Mouse (Mus musculus): ENCODE measurements at regions not wholly inside any gene's neighbourhood (a gene's known extent, or its start where the extent isn't known, plus 50 kb on each side); places are given as distances from the start of the nearest gene placed in this dataset.

DNA sequence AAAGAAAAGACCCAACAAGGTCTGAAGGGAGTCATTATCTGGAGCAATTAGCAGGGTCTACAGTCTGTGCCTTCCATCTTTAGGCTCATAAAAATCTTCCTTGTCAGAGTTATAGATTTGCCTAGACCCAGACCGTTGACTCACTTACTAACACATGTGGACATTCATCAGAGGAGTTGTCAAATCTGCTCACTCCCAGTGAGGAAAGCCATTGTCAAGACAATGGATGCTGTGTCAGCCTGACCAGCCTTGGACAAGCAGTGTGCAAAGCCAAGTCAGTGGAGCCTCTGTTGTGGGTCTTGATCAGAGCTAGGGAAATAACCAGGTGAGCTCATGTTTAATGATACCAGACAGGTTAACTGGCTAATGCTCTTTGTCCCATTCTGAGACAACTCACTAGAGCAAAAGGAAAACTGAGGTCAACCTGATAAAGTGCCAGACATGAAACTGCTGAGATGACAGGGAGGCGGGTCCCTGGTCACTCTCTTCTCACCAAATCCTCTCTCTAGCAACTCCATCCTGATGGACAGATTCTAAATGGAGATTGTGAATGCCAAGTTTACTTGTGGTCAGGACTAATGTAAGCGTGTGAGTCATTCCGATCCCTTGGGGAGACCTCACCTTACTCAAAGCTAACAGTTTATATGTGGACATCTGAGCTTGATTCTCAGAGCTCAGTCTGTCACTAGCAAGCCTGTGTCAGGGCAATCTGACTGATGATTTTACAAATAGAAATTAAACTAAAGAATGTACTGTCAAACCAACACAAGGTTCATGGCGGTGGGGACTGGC lies 320.6 kb upstream of the Gm26657 start:
- DNase-seq: no peak

DNA sequence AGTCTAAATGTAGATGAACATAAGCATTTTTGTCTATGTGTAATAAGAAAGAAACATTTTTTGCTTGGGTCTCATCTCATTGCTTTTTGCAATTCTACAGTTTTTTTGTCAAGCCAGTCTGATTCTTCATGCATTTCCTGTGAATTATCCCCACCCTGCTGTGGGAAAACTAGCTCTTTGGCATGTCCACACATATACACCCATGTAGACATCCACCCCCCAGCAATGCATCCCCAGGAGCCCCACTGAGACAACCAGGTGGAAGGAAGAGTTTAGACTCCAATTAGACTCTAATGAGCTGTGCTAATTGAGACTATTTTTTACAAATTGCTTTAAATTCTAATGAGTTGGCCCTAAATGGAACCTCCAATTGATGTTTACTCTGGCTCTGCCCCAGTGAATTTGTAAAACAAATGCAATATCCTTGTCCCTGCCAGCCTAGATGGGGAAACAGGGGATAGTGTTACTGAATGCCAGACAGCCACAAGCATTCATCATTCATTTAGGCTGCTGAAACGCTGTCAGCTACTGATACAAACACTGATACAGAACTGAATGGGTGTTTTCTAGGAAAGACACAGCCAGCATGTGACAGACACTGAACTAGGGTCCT lies 328.7 kb upstream of the Gm26657 start:
- no peak for DNase-seq

DNA sequence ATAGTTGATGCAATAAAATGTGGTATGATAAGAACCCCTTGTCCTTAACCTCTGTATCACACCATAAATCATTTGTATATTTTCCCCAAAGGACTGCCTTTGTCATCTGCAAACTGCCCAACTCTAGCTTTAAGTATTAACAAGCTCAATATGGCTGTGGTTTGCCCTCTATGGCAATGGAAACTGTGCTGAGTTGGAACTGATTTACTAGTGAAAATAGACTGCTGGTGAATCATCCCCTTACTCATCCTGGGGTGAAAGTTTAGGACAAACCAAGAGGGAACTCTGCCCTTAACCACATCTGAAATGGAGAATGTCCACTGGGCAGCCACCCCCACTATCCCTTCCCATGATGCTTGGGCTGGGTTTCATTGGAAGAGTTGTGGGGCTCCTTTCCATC lies 346.1 kb upstream of the Gm26657 start:
- DNase-seq: no peak

DNA sequence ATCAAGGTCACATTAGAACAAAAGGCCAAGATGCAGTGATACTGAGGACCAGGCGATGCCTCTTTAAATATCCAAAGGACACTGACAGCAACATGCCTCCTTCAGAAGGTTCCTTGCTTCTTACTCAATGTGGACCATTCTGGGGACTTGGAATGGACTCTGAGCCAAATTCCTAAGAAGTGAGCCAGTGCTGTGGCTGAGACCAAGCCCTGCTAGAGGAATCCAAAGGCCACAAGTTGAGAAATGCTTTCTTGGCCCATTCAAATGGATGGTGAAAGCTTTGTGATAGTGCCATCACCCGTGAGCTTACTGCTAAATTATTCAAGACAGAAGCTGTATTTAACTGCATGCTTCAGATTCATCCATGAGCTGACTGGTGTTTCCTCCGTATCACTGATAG lies 352.8 kb upstream of the Gm26657 start:
- no peak for DNase-seq

DNA sequence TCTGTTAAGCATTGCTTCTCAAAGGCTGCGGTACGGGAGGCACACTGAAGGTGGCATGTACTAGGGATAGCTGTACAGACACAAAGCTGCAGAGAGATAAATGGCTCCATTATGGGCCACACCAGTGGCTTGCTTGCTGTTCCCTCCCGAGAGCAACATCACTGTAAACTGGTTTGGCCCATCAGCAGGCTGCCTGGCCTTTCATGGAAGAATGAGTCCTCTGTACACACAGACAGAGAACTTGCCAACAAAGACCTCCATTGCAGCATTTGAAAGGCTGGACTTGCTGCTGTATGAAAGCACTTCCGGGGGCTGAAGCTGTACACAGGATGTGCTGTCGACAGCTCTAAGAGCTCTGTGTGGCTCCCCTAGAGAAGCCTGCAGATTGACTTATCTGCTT lies 364.1 kb upstream of the Gm26657 start:
- DNase-seq: no peak

DNA sequence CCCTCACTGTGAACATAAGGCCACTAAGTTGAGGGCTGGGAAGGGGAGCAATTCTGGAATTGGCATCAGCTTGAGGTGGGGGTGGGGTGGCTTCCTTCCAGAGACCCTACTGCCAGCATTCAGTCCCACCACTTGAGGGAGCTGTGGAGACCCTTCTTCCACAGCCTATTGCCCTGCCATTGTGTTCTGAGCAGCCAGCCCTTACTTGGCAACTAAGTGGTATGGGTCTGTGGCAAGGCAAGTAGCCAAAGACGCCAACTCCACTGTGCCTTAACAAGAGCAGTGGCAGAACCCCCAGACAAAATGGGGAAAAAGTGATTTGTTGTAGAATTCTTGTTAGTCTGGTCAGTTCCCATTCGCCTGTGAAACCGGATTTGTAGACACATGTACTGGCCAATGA lies 365.4 kb upstream of the Gm26657 start:
- no peak for DNase-seq

DNA sequence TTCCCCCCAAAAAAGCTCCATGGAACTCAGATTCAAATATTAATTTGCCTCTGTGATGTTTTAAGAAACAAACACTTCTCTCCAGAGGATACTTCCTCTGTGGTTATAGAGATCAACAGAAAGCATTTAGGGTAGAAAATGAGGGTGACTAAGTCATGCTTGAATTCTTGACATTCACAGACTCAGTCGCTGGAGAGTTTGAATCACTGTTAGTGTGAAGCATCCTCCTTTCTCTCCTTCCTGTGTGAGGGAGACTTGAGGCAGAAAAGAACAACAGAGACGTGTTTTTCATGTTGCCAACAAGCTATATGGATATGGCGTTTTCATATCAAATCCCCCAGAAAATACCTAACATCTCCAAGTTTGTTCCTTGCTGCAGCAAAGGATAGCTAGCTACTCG lies 366.1 kb upstream of the Gm26657 start:
- no peak for DNase-seq

DNA sequence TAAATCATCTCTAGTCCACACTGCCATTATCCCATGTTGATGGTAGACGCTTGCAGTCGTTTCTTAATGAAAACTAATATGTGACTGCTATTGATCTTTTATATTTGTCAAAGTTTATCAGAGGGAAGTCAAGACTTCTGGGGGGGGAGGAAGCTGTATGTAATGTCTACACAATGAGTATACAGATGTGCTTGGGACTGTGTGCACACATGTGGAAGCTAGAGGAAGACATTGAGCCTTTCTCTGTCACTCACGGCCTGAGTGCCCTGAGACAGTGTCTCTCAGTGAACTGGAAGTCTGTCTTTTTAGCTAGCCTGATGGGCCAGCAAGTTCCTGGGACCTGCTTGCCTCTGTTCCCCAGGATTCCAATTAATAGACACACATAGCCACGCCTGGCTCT lies 366.7 kb upstream of the Gm26657 start:
- no peak for DNase-seq

DNA sequence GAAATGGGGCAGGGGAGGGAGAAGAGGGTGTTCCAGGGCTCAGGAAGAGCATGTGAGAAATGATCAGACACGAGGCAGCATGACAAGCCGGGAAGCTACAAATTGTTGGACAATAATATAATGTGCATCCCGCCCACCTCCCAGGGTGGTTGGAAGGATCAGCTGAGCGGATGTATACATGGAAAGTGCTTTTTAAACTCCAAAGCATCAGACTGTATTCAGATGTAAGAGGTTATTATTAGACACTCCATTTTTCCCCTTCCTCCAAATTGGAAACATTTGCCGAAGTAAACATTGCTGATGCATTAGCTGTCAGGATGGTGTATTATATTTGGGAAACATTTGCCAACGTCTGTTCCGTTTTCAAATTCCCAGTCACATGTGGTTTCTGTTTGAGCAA lies 367.2 kb upstream of the Gm26657 start:
- DNase-seq: no peak

DNA sequence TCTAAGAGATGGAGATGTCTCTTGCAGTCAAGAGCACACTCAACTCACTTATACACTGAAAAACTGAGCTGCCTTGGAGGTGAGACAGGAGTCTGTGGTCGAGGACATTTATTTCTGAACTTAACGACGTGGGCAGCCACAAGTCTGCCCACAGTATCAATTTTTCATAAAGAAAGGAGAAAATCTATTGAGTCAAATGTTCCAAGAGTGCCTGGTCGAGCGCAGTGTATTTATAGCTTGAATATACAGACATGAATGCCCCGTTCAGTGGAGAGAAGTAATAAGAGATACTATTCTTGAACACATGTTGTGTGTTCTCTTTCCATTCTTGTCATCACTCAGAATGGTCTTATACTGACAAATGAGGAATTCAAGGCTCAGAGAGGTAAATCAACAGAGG lies 375.3 kb upstream of the Gm26657 start:
- DNase-seq: no peak

DNA sequence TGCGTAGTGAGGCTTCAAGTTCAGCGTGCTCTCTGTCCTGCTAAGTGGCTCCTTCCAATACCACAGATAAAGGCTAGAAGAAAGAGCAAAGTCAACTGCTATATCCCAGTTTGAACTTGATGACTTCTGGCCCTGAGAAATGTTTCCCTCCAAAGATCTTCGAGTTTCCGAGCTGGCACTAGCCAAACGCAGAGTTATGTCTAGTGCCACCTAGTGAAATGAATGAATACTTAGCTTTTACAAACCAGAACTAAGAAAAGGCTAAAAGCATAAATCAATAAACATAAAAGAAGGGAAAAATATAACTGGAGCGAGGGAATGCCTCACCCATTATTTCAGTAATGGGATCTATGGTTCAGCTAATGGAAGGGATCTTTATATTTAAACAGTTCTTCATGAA lies 377.7 kb upstream of the Gm26657 start:
- DNase-seq: no peak

DNA sequence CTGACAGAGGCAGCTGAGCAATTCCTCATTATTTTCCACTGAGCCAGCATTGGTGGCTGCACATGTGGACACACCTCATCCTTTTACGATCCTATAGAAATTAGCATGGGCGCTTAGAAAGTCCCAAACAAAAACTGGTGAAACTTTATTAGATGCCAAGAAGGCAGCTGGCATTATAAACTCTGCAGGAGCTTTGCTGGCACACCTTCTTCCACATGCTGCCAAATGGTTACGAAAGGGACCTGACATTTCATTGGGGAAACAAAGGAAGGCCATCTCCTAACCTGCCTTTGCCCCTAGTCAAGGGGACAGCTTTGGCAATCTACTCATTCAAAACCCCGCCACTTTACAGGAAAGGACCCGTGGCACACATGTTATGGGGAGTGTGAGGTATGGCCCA lies 390.7 kb upstream of the Gm26657 start:
- DNase-seq: no peak

DNA sequence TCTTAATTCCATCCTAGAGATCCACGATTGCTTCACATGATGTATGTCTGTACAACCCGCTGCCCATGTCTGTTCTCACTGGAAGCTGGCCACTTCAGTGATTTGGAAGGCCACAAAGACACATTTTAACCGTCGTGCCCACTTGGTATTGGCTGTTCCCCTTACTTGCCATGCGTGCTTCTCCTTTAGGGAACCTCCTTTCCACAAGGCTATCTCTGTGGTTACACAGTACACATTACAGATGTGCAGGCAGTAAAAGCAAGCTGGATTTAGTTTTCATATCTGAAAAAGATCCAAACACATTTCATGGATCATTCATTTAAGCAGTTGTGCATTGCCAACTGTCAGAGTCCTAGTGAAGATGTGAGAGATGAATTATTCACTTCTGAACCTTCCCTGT lies 414.7 kb upstream of the Gm26657 start:
- DNase-seq: no peak

DNA sequence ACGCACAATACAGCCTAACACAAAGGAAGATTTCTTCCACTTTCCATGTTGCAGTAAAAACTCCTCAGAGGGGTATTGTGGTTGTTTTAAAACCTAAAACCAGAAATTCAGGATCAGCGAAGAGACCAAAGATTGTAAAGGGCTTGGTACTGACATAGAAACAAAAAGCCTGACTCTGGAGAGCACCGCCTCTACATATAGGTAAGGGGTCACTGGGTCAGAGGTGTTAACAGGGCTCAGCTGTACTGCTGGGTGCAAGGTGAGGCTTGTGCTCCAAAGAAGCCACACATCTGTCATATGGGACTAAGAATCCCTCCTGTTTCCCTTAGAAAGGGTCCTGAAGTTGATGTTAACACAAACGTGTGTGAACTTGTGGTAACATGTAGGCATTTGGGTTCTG lies 420.7 kb upstream of the Gm26657 start:
- DNase-seq: no peak

DNA sequence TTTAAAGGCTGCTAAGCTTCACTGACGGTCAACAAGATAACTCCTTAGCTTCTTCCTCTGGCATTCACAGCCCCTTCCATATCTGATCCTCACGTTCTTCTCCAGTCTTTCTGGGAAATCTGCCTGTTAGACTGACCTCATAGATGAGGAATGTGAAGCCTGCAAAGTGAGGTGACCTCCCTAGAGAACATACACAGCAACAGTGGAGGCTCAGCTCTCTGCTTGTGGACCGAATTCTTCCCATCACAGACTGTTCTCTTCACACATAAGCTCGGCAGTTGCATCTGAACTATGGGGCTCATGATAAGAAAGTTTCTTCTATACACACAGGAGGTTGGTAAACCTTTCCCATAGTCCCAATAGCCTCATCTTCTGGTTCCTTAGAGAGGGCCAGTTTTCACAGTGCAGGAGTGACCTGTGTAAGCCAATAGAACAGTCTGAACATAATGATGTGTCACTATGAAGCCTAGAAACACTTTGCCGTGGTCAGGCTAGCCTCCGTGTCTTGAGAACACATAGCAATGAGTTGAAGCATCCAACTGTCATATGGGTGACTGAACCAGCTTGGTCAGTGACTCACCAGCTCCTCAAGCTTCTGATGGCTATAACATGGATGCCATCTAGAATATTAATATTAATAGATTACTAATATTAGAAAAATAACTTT lies 434.1 kb upstream of the Gm26657 start:
- no peak for DNase-seq

DNA sequence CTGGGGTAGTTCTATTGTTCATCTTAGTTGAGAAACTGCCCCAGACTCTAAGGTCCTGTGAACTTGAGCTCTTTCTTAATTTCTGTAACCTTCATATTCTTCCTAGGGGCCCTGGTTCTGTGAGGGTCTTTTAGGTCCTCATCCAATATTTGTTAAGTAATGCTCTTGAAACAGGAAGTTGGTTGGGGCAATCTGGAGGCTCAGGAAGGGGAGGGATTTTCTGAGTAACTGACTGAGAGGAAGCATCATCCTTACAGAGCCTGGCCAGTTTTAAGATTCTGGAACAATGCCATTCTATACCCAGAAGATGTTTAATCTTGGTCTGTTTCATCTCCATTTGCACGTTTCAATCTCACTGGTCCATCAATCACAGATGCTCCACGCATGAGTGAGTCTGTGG lies 435.6 kb upstream of the Gm26657 start:
- no peak for DNase-seq

DNA sequence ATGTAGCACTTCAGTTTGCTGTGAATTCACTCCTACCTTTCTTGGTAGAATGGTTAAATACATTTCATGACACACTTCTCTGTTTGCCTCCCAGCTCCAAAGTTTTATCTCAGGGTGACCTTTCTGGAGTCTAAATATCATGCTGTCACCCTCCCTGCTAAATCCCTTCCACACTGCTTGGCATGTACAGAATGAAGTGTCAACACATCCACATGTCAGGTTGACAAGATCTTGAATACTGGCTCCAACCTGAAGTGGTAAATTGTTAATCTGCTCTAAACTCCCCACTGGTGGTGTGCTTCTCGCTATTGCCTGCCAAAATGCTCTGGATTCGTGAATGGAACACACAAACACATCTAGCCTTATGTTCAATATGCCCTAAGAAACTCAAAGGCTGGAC lies 451.9 kb upstream of the Gm26657 start:
- no peak for DNase-seq

DNA sequence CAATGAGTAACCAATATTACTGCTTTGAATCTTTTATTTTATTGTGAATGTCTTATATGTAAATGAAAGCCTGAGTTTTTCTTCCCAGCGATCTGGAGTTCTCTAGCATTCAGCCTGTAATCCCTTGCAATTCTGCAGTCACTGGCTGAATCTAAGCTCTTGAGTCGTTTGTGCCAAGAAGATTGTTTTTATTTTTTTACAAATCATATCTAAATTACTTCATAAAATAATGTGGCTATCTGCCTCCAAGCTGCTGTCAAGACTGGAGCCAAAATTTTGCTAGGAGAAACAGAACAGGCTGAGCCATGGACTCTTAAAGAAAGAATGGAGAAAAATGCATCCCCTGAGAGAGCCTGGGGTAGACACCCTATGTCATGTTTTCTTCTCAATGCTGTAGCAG lies 455.4 kb upstream of the Gm26657 start:
- no peak for DNase-seq

DNA sequence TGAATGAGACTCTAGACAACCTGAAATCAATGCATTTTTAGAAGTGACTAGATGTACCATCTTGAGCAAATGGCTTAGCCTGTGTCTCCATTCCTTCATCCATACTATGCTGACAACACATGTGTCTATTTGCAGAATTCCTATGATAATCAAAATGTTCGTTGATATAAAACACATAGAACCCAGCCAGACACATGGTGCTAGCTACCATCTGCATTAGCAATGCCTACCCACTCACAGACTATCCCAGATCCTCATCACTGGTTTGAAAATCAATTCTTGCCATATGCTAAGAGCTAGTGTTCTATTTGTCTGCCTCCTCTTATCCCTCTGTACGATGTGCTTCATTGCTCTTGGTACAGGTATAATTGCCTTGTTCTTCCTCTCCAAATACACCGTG lies 464.0 kb upstream of the Gm26657 start:
- no peak for DNase-seq

DNA sequence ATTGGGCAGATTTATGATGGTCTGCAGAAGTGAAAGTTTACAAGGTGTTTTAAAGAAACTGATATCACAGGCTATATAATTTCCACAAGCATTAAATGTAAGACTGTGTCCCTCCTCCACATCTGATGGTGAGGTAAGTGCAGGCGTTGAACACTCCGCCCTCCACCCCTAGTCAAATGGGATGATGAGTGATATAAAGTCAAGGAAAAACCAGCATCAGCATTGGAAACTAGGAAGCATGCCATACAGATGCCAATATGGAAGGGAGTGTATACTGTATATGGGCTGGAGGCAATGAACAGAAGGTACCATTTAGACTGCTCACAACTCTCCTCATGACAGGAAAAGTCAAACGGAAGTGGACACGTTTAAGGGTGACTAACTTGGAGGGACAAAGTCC lies 468.5 kb upstream of the Gm26657 start:
- DNase-seq: no peak

DNA sequence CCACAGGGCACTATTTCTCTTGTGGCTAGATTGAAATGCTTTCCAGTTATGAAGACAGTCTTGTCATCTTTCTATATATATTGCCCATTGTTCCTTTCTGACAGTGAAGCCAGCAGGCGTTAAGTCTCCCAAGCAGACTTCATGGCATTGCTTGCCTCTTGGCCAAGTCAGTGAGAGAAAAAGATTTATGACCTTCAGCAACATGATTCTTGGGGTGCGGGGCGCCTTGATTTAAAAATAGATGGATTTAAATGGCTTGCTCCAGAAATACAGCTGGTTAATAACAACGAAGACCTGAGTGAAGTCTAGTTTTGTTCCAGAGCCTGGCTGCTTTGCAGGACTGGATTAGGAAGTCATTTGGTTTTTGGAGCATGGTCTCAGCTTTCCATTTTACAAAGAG lies 475.2 kb upstream of the Gm26657 start:
- no peak for DNase-seq

DNA sequence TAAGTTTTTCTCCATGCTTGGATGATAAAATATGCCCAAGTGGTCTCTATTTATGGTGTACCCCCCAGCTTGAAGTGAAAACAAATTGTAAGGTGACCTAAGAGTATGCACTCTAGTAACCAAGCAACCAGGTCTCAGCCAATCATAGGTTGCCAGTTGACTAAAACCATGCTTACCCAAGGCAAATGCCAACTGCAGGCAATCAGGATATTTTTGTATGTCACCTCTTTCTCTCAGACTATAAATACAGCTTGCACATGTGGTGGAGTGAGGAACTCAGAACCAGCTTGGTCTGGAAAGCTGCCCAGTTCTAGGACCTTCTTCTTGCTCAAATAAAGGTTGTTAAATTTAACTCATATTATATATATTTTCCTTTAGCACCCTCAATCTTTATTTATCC lies 476.0 kb upstream of the Gm26657 start:
- no peak for DNase-seq

DNA sequence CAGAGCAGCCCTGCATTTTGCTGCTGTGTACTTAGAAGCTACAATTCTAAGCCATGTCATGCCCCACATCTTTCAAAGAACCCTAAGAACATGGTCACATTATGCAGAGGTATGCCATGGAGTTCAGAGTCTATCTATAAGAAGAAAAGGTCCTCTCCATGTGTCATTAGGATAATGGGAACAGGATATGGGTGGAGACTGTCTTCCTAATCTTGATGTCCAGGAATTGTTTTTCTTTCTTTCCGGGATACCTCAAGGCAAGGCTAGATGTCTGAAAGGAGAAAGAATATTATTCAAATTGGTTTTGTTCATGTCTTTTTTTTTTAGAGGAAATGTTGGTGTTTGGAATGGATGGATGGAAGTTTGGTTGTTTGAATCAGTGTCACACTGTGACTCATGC lies 477.3 kb upstream of the Gm26657 start:
- DNase-seq: no peak

DNA sequence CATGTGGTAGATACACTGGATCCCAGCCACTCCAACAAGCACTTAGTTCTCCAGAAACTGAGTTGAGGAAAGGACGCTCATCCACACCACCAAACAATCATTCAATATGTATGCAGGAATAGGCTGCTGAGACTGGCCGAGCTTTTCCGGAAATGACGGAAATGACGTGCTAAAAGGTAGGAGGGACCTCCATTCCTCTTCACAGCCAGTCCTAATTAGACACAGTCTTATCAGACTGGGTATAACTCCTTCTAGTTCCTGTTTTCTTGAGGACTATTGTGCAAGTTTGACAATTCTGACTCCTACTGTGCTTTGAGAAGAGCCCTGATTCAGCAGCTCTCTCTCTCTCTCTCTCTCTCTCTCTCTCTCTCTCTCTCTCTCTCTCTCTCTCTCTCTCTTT lies 477.9 kb upstream of the Gm26657 start:
- no peak for DNase-seq

DNA sequence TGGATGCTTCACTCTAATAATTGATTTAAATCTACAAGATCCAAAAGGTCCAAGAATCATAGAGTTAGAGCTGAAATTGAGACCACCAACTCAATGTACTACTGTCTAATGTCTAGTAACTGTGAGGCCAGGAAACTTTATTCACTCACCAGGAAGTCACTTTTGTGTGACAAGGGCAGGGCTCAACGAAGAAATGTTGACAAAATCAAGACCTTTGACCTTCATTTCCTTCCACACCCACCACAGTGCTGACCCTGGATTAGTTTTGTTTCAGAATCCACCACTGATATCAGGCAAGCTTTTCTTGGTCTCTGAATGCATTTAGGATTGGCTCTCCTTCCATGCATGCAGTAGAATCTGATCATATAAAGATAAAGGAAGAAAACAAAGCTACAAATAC lies 487.5 kb upstream of the Gm26657 start:
- no peak for DNase-seq
